Mouse (Mus musculus): ENCODE results near the gene Rsph10b.
A peak's percentile ranks its signal among the peaks of the same experiment; 100 is the strongest.

The Rsph10b gene

GRCm38 (mm10) chr5:143941588-143941987 lies 8.8 kb downstream of the Rsph10b start:
- DNase-seq, result no peak

GRCm38 (mm10) chr5:143943231-143944125 lies 10.6 kb downstream of the Rsph10b start:
- DNase-seq, result no peak

- no peak for DNase-seq
These were observed 15.5 kb downstream of the Rsph10b start for GRCm38 (mm10) chr5:143948361-143948760.

GRCm38 (mm10) chr5:143950016-143950415 lies 17.2 kb downstream of the Rsph10b start:
- DNase-seq, result no peak

GRCm38 (mm10) chr5:143957101-143957500 lies 24.3 kb downstream of the Rsph10b start:
- DNase-seq, result no peak

- DNase-seq, result no peak
These were observed 26.7 kb downstream of the Rsph10b start for GRCm38 (mm10) chr5:143959551-143959950.

GRCm38 (mm10) chr5:143961176-143961575 lies 28.3 kb downstream of the Rsph10b start:
- DNase-seq, result no peak

GRCm38 (mm10) chr5:143965586-143966345 lies 32.9 kb downstream of the Rsph10b start:
- no peak for DNase-seq

- no peak for DNase-seq
These were observed 33.8 kb downstream of the Rsph10b start for GRCm38 (mm10) chr5:143966671-143967070.

GRCm38 (mm10) chr5:143972628-143973027 lies 39.8 kb downstream of the Rsph10b start:
- no peak for DNase-seq

GRCm38 (mm10) chr5:143974931-143975630 lies 42.2 kb downstream of the Rsph10b start:
- peak; percentile 27 to 35 for DNase-seq

GRCm38 (mm10) chr5:143975631-143975933 lies 42.7 kb downstream of the Rsph10b start:
- no peak for DNase-seq

GRCm38 (mm10) chr5:143976232-143976631 lies 43.4 kb downstream of the Rsph10b start:
- DNase-seq, result no peak

- DNase-seq, result no peak
These were observed 44.0 kb downstream of the Rsph10b start for GRCm38 (mm10) chr5:143976726-143977431.

- DNase-seq, result no peak
These were observed 48.0 kb downstream of the Rsph10b start for GRCm38 (mm10) chr5:143980858-143981257.

GRCm38 (mm10) chr5:143982361-143982760 lies 49.5 kb downstream of the Rsph10b start:
- no peak for DNase-seq

- no peak for DNase-seq
These were observed 52.5 kb downstream of the Rsph10b start for GRCm38 (mm10) chr5:143985381-143985780.

- no peak for DNase-seq
These were observed 54.8 kb downstream of the Rsph10b start for GRCm38 (mm10) chr5:143987596-143987995.

- no peak for DNase-seq
These were observed 56.2 kb downstream of the Rsph10b start for GRCm38 (mm10) chr5:143989046-143989445.

GRCm38 (mm10) chr5:143990086-143990485 lies 57.3 kb downstream of the Rsph10b start:
- no peak for DNase-seq

GRCm38 (mm10) chr5:143992661-143993060 lies 59.8 kb downstream of the Rsph10b start:
- DNase-seq, result no peak

- no peak for DNase-seq
These were observed 60.4 kb downstream of the Rsph10b start for GRCm38 (mm10) chr5:143993260-143993659.

- no peak for DNase-seq
These were observed 61.0 kb downstream of the Rsph10b start for GRCm38 (mm10) chr5:143993849-143994248.
